Mouse (Mus musculus) bone marrow macrophage, adult 2 months (primary cell): ENCODE measurements around the gene Tiam1. TPM values are rescaled to one million over a fixed set of nuclear protein-coding genes. Genes with fewer than 3 reads are reported as not detected.
A peak's percentile ranks its signal among the peaks of the same experiment; 100 is the strongest.

Source experiments
- H3K27ac ChIP-seq: 2 replicates; pipeline ENCODE4 v1.5.1; 2012; ENCODE audit warnings: low read depth, low read length; ENCODE audit not compliant: insufficient read depth
- H3K4me1 ChIP-seq: 2 replicates; pipeline ENCODE4 v1.6.1; 2012; ENCODE audit warnings: low read length; ENCODE audit not compliant: control insufficient read depth, insufficient read depth
- H3K4me3 ChIP-seq: 2 replicates; pipeline ENCODE4 v1.5.1; 2012; ENCODE audit warnings: mild to moderate bottlenecking, low read length, moderate library complexity; ENCODE audit not compliant: insufficient read depth
- CTCF ChIP-seq: IDR thresholded peaks from 2 replicates; pipeline ENCODE4 v1.5.1; 2012; ENCODE audit warnings: low read depth, mild to moderate bottlenecking, low read length, moderate library complexity
- POLR2A ChIP-seq: IDR thresholded peaks from 2 replicates; pipeline ENCODE4 v1.6.1; 2012; ENCODE audit warnings: mild to moderate bottlenecking, low read depth, low read length, borderline replicate concordance
- polyA plus RNA-seq: library from polyadenylated mRNA; stranded (reverse); fragments of >200 nt; gene quantifications from 2 replicates; pipeline ENCODE4 v1.2.4, GENCODE M21; 2012; ENCODE audit not compliant: missing spikeins, insufficient read depth, insufficient read length

Gene Tiam1
- polyA plus RNA-seq, 1 experiment = 21.4 TPM

GRCm38 (mm10) chr16:89882477-89883234, 260.9 kb downstream of the Tiam1 start:
- Histone ChIP-seq H3K27ac (no peak overlapping the region), H3K4me1 (peaks cover under 1% of the 10 kb centered on the region; the same call in 1 of the 2 replicates), H3K4me3 (no peak overlapping the region)
- TF ChIP-seq POLR2A = no peak
- TF ChIP-seq CTCF = no peak

DNA sequence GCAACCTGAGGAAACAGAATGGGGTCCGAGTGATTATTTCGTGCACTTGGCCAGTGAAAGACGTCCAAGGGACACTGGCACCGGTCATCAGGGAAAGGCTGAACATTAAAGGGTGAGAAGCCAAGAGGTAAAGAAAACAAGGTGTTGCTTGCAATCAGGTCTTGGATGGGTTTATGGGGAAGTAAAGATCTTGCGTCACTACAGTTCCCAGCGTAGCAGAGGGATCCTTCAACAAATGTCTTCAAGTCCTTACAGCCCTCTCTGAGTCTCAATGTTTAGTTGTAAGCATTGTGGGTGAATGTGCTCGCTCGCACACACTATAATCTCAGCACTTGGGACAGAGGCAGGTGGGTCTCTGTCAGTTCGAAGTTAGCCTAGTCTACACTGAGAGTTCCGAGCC, 266.4 kb downstream of the Tiam1 start:
- no peak for TF ChIP-seq CTCF
- TF ChIP-seq POLR2A = no peak
- no peak overlapping the region for H3K27ac ChIP-seq
- peaks cover 9% of the 10 kb centered on the region for H3K4me1 ChIP-seq
- no peak overlapping the region for H3K4me3 ChIP-seq

- TF ChIP-seq POLR2A (no peak), CTCF (no peak)
- peaks cover 18% of the 10 kb centered on the region for H3K4me1 ChIP-seq
- no peak overlapping the region for H3K4me3 ChIP-seq
- no peak overlapping the region for H3K27ac ChIP-seq
Observed at GRCm38 (mm10) chr16:89876079-89876478, 267.5 kb downstream of the Tiam1 start.

DNA sequence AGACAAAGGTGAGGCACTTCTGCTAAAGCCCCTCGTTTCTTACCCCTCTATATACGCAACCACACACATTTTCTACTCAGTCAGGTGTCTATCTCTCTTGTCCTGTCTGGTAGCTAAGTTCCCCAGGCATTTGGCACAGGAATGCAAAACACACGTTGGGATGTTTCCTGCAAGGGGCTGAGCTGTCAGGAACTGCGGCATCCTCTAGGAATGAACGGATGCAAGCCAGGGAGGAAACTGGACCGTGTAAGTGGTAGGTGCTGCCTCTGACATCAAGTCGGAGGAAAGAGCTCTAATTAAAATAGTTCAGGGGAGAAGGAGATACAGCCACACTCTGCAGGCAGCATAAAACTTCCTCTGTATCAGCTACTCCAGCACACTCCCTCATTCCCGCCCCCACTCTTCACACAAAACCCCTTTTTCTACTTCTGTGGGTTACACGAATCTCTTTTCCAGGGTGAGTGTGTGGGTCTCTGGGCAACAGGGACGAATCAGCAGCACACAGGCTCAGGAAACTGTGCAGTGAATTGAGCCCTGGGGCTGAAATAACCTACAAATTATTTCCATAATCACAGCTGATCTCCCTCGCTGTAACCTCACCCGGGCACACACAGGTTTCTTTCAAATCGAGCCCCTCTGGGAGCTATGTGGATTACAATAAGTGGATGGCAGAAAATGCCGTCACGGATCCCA, 269.4 kb downstream of the Tiam1 start:
- Histone ChIP-seq H3K27ac (no peak overlapping the region), H3K4me1 (peaks cover 24% of the 10 kb centered on the region), H3K4me3 (no peak overlapping the region)
- TF ChIP-seq CTCF = no peak
- no peak for TF ChIP-seq POLR2A

GRCm38 (mm10) chr16:89872011-89872942, 271.3 kb downstream of the Tiam1 start:
- Histone ChIP-seq H3K4me3 (peak overlapping the region; percentile 25), H3K4me1 (peaks cover 20% of the 10 kb centered on the region), H3K27ac (peak overlapping the region; percentile 80)
- no peak for TF ChIP-seq CTCF
- no peak for TF ChIP-seq POLR2A

DNA sequence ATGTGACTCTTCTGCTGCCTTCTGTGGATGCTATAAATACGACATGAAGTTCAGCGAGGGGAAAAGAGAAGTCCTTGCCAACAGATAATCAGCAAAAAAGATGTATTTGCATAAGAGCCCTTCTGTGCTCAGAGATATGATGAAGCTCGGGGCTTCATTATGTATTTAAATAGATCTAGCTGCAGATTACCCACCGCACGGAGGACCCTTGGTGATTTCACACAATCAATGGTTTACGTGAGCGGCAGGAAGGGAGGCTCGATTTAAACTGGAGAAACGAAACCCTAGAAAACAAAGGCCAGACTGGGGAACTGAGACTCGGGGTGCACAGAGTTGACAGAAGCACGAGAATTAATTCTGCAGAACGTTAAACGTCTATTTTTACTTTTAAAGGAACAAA, 272.2 kb downstream of the Tiam1 start:
- peak overlapping the region; percentile 80 for H3K27ac ChIP-seq
- peaks cover 20% of the 10 kb centered on the region for H3K4me1 ChIP-seq
- TF ChIP-seq CTCF (no peak), POLR2A (no peak)
- H3K4me3 ChIP-seq = peak overlapping the region; percentile 25

- TF ChIP-seq POLR2A (no peak), CTCF (no peak)
- H3K4me3 ChIP-seq = no peak overlapping the region
- H3K27ac ChIP-seq = no peak overlapping the region
- peaks cover 20% of the 10 kb centered on the region for H3K4me1 ChIP-seq
Observed at GRCm38 (mm10) chr16:89870059-89870458, 273.5 kb downstream of the Tiam1 start.

DNA sequence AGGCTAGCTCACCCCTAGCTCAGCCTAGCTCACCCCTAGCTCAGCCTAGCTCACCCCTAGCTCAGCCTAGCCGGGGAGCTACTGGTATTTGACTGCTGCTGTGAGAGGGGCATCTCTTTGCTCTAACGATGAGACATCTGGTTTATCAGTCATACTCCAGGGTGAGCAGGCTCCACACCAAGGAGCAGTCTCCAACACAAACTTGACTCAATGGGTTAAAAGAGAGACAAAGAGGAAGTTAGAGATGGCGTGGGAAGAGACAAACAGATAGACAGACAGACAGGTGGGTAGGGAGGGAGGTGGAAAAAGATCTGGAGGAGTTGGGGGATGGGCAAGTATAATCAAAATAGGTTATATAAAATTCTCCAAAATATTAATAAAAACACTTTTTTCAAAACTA, 275.1 kb downstream of the Tiam1 start:
- peaks cover 23% of the 10 kb centered on the region for H3K4me1 ChIP-seq

GRCm38 (mm10) chr16:89867212-89867829, 276.2 kb downstream of the Tiam1 start:
- Histone ChIP-seq H3K4me3 (no peak overlapping the region), H3K27ac (no peak overlapping the region), H3K4me1 (peaks cover 18% of the 10 kb centered on the region)
- no peak for TF ChIP-seq CTCF
- no peak for TF ChIP-seq POLR2A

More for the DNA sequence above, 275.1 kb downstream of the Tiam1 start:
- H3K27ac ChIP-seq = no peak overlapping the region
- H3K4me3 ChIP-seq = no peak overlapping the region
- TF ChIP-seq CTCF (no peak), POLR2A (no peak)

DNA sequence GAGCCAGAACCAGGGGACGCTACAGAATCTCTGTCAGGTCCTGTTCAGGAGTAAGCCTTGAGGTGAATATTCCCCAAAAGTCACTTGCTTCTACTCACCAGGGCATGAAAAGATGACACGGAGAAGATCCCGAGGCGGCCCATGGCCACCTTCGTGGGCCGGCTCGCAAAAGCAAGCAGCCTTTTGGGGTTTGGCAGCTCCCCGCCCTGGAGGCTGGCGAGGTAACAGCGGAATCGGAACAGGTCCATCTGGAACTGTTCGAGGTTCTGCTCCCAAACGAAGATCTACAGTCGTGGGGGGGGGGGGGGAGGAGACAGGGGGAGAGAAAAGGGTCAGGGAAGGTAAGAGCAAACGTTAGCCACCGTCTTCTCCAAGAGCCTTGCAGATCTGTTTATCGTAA, 278.4 kb downstream of the Tiam1 start:
- Histone ChIP-seq H3K27ac (no peak overlapping the region), H3K4me3 (no peak overlapping the region), H3K4me1 (peaks cover 3% of the 10 kb centered on the region)
- TF ChIP-seq CTCF (no peak), POLR2A (no peak)
